Mouse (Mus musculus): ENCODE measurements around the gene Pxn.

Pxn gene

GRCm38 (mm10) chr5:115526456-115527202 lies 20.2 kb downstream of the Pxn start:
- DNase-seq (ENCODE audit: low read depth, low spot score) = no peak

- DNase-seq (ENCODE audit: low read depth, low spot score) = no peak
These were observed 21.7 kb downstream of the Pxn start for GRCm38 (mm10) chr5:115528128-115528527.

DNA sequence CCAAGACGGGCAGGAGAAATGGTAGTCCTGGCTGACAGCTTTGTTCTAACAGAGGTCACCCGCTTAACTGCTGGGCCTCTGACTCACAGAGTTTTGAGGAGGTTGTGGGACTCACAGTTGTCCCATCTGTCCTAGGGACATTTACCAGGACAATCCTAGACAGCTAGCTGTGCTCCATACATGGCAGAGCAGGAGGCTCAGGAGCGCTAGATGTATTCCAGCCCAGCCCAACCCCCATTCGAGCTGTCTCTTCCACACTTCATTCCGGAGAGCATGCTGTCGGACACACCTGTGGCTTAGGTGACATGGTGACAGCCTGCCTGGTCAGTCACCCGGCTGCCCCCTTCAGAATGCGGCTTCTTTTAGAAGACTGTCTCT lies 22.9 kb downstream of the Pxn start:
- DNase-seq (ENCODE audit: low read depth, low spot score) = no peak

DNA sequence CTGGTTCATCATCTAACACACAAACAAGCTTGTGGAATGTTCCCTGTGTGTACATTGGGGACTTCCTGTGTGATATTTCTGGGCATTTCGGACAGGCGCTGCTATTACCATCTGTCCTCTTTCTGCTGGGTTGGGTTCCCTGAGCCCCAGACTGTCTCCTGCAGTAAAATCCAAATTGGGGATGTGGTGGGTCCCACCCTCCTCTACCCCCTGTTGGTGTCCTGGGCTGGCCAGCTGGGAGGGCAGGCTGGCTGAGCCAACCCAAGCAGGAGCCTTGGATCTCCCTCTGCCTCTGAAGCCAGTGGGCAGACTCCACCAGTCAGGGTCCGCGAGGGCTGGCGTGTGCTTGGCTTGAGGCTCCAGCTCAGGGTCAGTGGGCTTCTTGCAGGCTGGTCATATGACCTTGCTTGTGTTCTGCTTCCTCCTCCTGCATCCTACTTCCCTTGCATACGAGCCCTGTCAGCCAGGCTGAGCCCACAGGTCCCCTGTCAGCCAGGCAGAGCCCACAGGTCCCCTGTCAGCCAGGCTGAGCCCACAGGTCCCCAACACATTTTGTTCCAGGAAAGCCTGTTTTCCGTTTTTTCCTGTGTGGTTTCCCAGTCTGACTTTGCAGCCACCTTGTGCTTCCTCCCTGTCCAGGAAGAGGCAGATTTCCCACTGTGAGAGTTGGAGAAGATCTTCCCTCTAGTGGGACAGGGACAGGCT lies 23.4 kb downstream of the Pxn start:
- no peak for DNase-seq (ENCODE audit: low read depth, low spot score)

- no peak for DNase-seq (ENCODE audit: low read depth, low spot score)
These were observed 24.0 kb downstream of the Pxn start for GRCm38 (mm10) chr5:115530447-115530809.

- no peak for DNase-seq (ENCODE audit: low read depth, low spot score)
These were observed 25.3 kb downstream of the Pxn start for GRCm38 (mm10) chr5:115531671-115532270.

- no peak for DNase-seq (ENCODE audit: low read depth, low spot score)
These were observed 27.8 kb downstream of the Pxn start for GRCm38 (mm10) chr5:115534290-115534731.

DNA sequence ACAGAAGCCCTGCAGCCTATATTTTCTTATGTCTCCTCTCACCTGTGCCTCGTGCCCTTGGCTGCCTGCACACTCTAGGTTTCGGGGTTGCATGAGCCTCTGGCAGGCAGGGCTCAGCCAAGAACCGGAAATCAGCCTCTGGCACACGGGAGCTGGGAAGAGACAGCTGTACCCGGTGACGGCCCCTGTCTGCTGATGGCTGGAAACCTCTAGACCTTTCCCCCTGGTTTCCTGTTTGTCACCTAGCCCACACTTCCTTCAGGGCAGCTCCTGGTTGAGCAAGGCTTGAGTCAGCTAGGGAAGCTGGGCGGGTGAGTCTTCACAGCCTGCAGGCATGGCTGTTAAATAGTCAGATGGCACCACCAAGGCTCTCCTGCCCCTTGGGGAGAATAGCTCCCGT lies 28.4 kb downstream of the Pxn start:
- no peak for DNase-seq (ENCODE audit: low read depth, low spot score)

DNA sequence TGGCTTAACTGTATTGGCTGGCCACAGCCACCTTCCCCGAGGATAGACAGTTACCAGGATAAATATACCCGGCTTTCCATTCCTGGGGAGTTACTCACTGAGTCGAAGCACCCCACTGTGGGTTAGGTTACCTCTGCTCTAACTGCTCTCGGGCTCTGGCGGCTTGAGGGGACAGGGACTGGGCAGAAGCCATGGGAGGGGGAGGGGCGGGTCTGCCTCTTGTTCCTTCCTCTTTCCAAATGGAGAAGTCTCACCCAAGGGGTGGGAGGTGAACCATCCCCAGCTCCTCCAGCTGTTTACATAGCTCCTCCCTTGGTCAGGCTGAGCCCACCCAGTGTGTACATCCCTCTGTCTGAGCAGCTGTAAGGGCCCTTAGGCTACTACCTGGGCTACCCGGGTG lies 29.2 kb downstream of the Pxn start:
- DNase-seq (ENCODE audit: low read depth, low spot score) = no peak

DNA sequence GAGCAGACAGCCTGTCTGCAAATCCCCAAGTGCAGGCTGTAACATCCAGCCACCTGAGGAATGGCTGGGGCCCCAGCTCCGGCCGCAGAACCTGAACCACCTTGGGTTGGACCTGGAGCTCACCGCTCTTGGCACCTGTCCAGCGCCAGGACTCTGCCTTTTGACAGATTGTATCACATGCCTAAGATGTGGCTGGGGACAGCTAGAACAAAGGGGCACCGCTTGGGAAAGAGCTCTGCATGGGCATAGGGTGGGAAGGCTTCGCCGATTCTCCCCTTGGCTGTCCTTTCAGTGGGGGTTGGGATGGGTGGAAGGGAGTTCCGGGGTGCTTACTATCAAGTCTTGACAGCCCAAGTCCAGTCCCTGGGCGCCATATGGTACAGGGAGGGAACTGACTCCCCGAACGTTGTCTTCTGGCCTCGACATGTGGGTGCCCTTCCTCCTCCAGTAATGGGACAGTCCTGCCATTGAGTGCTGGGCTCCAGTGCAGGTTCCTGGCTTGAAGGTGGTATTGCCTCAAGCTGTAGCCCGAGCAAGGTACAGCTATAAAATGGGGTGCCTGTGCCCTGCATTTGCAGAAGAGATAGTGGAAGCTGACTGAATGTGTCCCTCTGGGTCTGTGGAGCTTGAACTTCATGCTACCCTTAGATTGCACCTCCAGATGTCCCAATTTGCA lies 31.7 kb downstream of the Pxn start:
- no peak for DNase-seq (ENCODE audit: low read depth, low spot score)

- DNase-seq (ENCODE audit: low read depth, low spot score) = peak; percentile 91
These were observed 32.2 kb downstream of the Pxn start for GRCm38 (mm10) chr5:115538693-115539043.

DNA sequence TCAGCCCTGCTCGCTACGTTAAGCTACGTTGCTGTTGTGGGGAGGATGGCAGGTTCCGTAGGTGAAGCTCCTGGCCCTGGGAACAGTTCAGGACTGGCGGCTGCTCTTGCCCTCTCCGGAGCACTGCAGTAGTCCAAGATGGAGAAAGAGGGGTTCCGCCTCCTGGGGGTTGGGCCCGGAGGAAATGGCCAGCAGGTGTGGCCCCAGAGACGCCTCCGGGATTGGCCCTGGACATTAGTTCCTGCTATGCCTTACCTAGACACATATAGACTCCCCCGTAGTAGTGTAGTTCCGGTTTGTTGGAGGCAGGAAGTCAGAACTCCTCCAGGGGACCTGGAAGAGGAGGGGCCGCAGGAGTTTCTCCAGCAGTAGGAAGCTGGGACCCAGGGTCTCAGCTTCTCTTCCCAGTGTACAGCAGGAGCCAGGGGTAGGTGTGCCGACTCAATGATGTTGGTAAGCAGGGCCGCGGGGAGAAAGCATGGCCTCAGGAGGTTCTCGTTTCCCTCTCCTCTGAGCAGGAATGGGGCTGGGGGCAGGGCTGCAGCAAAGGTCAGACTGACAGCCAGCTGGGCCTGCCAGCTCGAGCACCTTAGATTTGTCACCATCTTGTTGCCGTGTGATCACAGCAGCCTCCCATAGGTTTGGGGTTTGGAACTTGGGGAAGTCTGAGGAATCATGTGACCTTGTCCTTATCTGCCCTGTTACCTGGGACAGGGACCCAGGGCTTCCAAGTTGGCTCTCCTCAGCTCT lies 36.3 kb downstream of the Pxn start:
- DNase-seq (ENCODE audit: low read depth, low spot score) = no peak

- no peak for DNase-seq (ENCODE audit: low read depth, low spot score)
These were observed 37.2 kb downstream of the Pxn start for GRCm38 (mm10) chr5:115543509-115544253.

DNA sequence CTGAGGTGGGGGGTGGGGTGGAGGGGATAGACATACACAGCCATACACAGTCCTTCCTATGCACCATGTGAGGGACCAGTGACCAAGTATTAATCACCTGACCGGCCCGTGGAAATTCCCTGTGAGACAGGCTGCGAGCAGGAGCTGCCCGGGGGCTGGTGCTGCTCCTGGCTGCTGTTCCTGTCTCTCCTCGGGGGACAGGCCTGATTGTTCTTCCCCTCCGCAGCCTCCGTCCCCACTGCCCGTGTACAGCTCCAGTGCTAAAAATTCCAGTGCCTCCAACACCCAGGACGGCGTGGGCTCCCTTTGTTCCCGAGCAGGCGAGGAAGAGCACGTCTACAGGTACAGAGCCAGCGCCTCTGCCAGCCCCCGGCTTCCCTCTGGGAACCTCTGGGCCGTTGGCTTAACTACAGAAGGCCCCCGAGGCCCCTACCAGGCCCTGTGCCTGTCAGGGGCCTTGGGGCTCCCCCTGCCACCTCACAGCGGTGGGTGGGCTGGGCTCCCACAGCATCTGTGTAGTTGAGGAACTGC lies 38.2 kb downstream of the Pxn start:
- no peak for DNase-seq (ENCODE audit: low read depth, low spot score)

GRCm38 (mm10) chr5:115545636-115546035 lies 39.2 kb downstream of the Pxn start:
- DNase-seq (ENCODE audit: low read depth, low spot score) = no peak

- DNase-seq (ENCODE audit: low read depth, low spot score) = no peak
These were observed 40.1 kb downstream of the Pxn start for GRCm38 (mm10) chr5:115546536-115546935.

DNA sequence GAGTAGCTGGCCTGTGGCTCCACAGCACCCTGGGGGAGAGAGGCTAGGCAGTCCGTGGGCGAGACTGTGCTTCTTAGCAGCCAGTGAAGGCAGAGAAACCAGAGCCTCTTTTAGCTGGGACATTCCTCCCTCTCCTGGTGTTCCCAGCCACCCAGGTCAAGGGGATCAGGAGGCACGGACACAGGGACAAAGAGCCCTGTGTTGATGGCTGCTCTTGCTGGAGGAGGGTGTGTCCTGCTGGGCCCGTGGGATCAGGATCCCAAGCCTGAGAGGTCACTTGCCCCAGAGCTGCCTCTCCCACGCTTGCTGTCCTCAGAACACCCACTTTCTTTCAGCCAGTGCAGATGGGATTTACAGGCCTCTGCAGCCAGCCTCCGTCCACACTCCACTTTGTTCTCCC lies 40.5 kb downstream of the Pxn start:
- DNase-seq (ENCODE audit: low read depth, low spot score) = no peak

DNA sequence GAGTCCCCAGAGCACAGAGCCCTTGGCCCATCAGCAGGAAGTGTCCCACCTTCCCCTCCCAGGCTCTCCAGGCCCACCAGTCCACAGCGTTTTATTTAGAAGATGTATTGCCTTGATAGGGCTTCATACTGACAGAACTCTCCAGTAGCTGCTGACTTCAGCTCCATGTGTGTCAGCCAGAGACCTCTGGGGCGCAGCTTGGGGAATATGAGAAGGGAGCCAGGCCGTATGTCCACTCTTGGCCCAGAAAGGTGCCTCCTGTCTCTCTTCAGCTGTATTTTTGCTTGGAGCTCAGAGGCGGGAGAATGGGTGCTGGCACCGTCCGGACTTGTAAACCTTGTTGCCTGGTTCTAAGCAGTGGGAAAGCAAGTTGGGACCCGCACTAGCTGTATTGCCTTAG lies 40.9 kb downstream of the Pxn start:
- no peak for DNase-seq (ENCODE audit: low read depth, low spot score)

- no peak for DNase-seq (ENCODE audit: low read depth, low spot score)
These were observed 42.2 kb downstream of the Pxn start for GRCm38 (mm10) chr5:115548501-115549285.

GRCm38 (mm10) chr5:115550482-115551005 lies 44.1 kb downstream of the Pxn start:
- DNase-seq (ENCODE audit: low read depth, low spot score) = no peak

All from mesoderm, embryonic 11.5 days (tissue).